Comparison of ENCODE assay signal across 8 mouse cellular contexts in the genomic region with DNA sequence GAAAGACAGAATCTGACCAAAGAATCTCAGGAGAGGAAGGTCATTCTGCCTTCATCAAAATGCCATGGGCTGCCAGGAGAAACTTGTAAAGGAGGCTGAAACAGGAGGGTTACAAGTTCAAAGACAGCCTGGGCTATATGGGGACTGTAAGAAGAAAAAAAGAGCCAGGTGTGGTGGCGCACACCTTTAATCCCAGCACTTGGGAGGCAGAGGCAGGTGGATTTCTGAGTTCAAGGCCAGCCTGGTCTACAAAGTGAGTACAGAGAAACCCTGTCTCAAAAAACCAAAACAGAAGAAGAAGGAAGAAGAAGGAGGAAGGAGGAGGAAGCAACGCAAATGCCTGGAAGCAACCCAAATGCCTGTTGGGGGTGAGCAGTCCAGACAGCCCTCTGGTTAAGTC. TPM values are rescaled to one million over a fixed set of nuclear protein-coding genes. Genes with fewer than 3 reads are reported as not detected.
DNase-seq lines count a peak whose midpoint lies in the region; ATAC-seq and TF ChIP-seq lines count a peak whose summit lies in the region.

A gene (plus strand): TSS at position 301 of the 400 bp plus-strand sequence.

- peak within 1 kb of the TSS; percentile 50 for H3K4me3 ChIP-seq in lung, embryonic 14.5 days (ENCODE audit: low read depth, low read length)
- H3K4me3 ChIP-seq in embryonic facial prominence, embryonic 15.5 days (replicated peaks) = peak within 1 kb of the TSS; percentile 51
- peak within 1 kb of the TSS; percentile 46 for H3K4me3 ChIP-seq in limb, embryonic 11.5 days (ENCODE audit: low read depth, low read length)

- no peak for ATAC-seq in lung, embryonic 14.5 days (ENCODE audit: insufficient read depth)
- no peak for ATAC-seq in embryonic facial prominence, embryonic 15.5 days (ENCODE audit: insufficient number of reproducible peaks, low FRiP score, low TSS enrichment, low read depth)
- no peak for ATAC-seq in limb, embryonic 11.5 days (ENCODE audit: insufficient number of reproducible peaks, low FRiP score, low TSS enrichment, low read depth)
- ATAC-seq in neutrophil, adult 5-6 weeks (ENCODE audit: extremely low read depth, insufficient number of reproducible peaks, low FRiP score, poor library complexity, severe bottlenecking) = no peak

- peak within 1 kb of the TSS; percentile 62 for H3K9ac ChIP-seq in lung, embryonic 14.5 days
- H3K9ac ChIP-seq in embryonic facial prominence, embryonic 15.5 days = peak within 1 kb of the TSS; percentile 48; the same call in 1 of the 2 replicates
- peak within 1 kb of the TSS; percentile 59 for H3K9ac ChIP-seq in limb, embryonic 11.5 days (ENCODE audit: low read length)

- 72% methylated on average over 2 of the region's 2 CpGs for WGBS in lung, embryonic 14.5 days
- WGBS in embryonic facial prominence, embryonic 15.5 days = 70% methylated on average over 2 of the region's 2 CpGs
- WGBS in limb, embryonic 11.5 days = 74% methylated on average over 2 of the region's 2 CpGs

- intact Hi-C loops in heart, postnatal 10 days (cut with DNase I) = no loop called here

- no peak for DNase-seq in lung, embryonic 14.5 days
- DNase-seq in lung, postnatal 10 days = no peak
- DNase-seq in heart, postnatal 10 days = no peak
- no peak for DNase-seq in limb, embryonic 11.5 days (ENCODE audit: low spot score)
- DNase-seq in cerebellum, adult 8-10 months = no peak
- no peak for DNase-seq in right cerebral cortex, adult 18-20 months

- H3K27me3 ChIP-seq in lung, embryonic 14.5 days (ENCODE audit: insufficient read depth, low read length) = no peaks in the 10 kb centered on the region
- H3K27me3 ChIP-seq in embryonic facial prominence, embryonic 15.5 days = no peaks in the 10 kb centered on the region
- H3K27me3 ChIP-seq in limb, embryonic 11.5 days (ENCODE audit: control insufficient read depth, insufficient read depth, low read length) = no peaks in the 10 kb centered on the region

- peak within 1 kb of the TSS; percentile 87 for H3K4me2 ChIP-seq in lung, embryonic 14.5 days
- peak within 1 kb of the TSS; percentile 80 for H3K4me2 ChIP-seq in embryonic facial prominence, embryonic 15.5 days (replicated peaks)
- H3K4me2 ChIP-seq in limb, embryonic 11.5 days (ENCODE audit: low read depth, severe bottlenecking) = peak within 1 kb of the TSS; percentile 91

- no peak for TF ChIP-seq CTCF in lung, embryonic 14.5 days (IDR thresholded peaks at IDR 0.05; ENCODE audit: low read depth)

- no peaks in the 10 kb centered on the region for H3K36me3 ChIP-seq in lung, embryonic 14.5 days (ENCODE audit: insufficient read depth)
- no peaks in the 10 kb centered on the region for H3K36me3 ChIP-seq in embryonic facial prominence, embryonic 15.5 days
- H3K36me3 ChIP-seq in limb, embryonic 11.5 days (ENCODE audit: control insufficient read depth, insufficient read depth, low read length) = no peaks in the 10 kb centered on the region

- H3K27ac ChIP-seq in lung, embryonic 14.5 days (ENCODE audit: low read depth) = peak within 1 kb of the TSS; percentile 42; the same call in 1 of the 2 replicates
- no peak within 1 kb of the TSS for H3K27ac ChIP-seq in embryonic facial prominence, embryonic 15.5 days (replicated peaks)
- no peak within 1 kb of the TSS for H3K27ac ChIP-seq in limb, embryonic 11.5 days (replicated peaks; ENCODE audit: low read depth, low read length)

- H3K9me3 ChIP-seq in lung, embryonic 14.5 days (ENCODE audit: low read depth, low read length) = no peaks in the 10 kb centered on the region
- no peaks in the 10 kb centered on the region for H3K9me3 ChIP-seq in embryonic facial prominence, embryonic 15.5 days (replicated peaks)
- no peaks in the 10 kb centered on the region for H3K9me3 ChIP-seq in limb, embryonic 11.5 days (ENCODE audit: control insufficient read depth, low read length)

- no peaks in the 10 kb centered on the region for H3K4me1 ChIP-seq in lung, embryonic 14.5 days (ENCODE audit: insufficient read depth)
- 0 out of 2 replicates have a peak, but pooled peaks cover 6% of the 10 kb centered on the region for H3K4me1 ChIP-seq in embryonic facial prominence, embryonic 15.5 days
- H3K4me1 ChIP-seq in limb, embryonic 11.5 days (ENCODE audit: control insufficient read depth, insufficient read depth, low read length) = 0 out of 2 replicates have a peak, but pooled peaks cover 4% of the 10 kb centered on the region

RNA-seq across cellular contexts. Expression of the gene that starts here (rescaled TPM):
- polyA plus RNA-seq in lung, embryonic 14.5 days (2014; fragmentation: Nextera tagmentation; extraction: Ambion mirVana) = 132 and 177 TPM in 2 replicates
- polyA plus RNA-seq in embryonic facial prominence, embryonic 15.5 days (2015; fragmentation: Nextera tagmentation; extraction: Ambion mirVana) = 58.9 and 67.1 TPM in 2 replicates
- 10 to 100 TPM; 42.1 to 46.6 TPM for total RNA-seq in heart, postnatal 10 days (2021)
- polyA plus RNA-seq in limb, embryonic 11.5 days (2014; fragmentation: Nextera tagmentation; extraction: Ambion mirVana) = 8.2 and 12.2 TPM in 2 replicates
- total RNA-seq in neutrophil, adult 5-6 weeks (2017) = 201 and 215 TPM in 2 replicates
